Mouse (Mus musculus) neural tube, embryonic 13.5 days (tissue): ENCODE measurements around the gene Rras. TPM values are rescaled to one million over a fixed set of nuclear protein-coding genes. Genes with fewer than 3 reads are reported as not detected.
"Not testable (repeated sequence)": the region's sequence is repeated elsewhere in the genome, so short reads cannot be mapped to it uniquely, and the experiment has no call there.

Source experiments
- ATAC-seq: fragments of 200-750 bp; cut with Nextera tagmentation; 2 replicates; pipeline ENCODE4 v1.8.0; 2017; ENCODE audit warnings: low read depth, mild to moderate bottlenecking, moderate TSS enrichment, moderate library complexity
- H3K27ac ChIP-seq: fragments of 300-500 bp; sonication (generic); replicated peaks from 2 replicates; pipeline ENCODE4 v1.5.1; 2015; ENCODE audit warnings: moderate library complexity, mild to moderate bottlenecking, inconsistent platforms
- H3K27me3 ChIP-seq: fragments of 300-500 bp; sonication (generic); 2 replicates; pipeline ENCODE4 v1.6.1; 2015; ENCODE audit warnings: mild to moderate bottlenecking, inconsistent platforms
- H3K36me3 ChIP-seq: fragments of 300-500 bp; sonication (generic); 2 replicates; pipeline ENCODE4 v1.6.1; 2015; ENCODE audit warnings: mild to moderate bottlenecking, inconsistent platforms
- H3K4me1 ChIP-seq: fragments of 300-500 bp; sonication (generic); replicated peaks from 2 replicates; pipeline ENCODE4 v1.6.1; 2015; ENCODE audit warnings: inconsistent platforms
- H3K4me2 ChIP-seq: fragments of 300-500 bp; sonication (generic); 2 replicates; pipeline ENCODE4 v1.6.1; 2015; ENCODE audit warnings: inconsistent platforms, mild to moderate bottlenecking, moderate library complexity
- H3K4me3 ChIP-seq: fragments of 300-500 bp; sonication (generic); 2 replicates; pipeline ENCODE4 v1.5.1; 2015; ENCODE audit warnings: mild to moderate bottlenecking, inconsistent platforms
- H3K9ac ChIP-seq: fragments of 300-500 bp; sonication (generic); 2 replicates; pipeline ENCODE4 v1.6.1; 2015; ENCODE audit warnings: moderate library complexity, mild to moderate bottlenecking, inconsistent platforms
- H3K9me3 ChIP-seq: fragments of 300-500 bp; sonication (generic); 2 replicates; pipeline ENCODE4 v1.6.1; 2016; ENCODE audit warnings: inconsistent platforms
- WGBS: fragments of 180-500 bp; shearing (Covaris S2); methylation state at CpG from one replicate; pipeline ENCODE4 v1.1.7; 2015; 5-methylcytosine and 5-hydroxymethylcytosine counted together
- polyA plus RNA-seq: library from polyadenylated mRNA; unstranded; fragments of >200 nt; fragmentation: Nextera tagmentation; extraction: Ambion mirVana; gene quantifications from 2 replicates; pipeline ENCODE4 v1.2.1, GENCODE M21; 2015

The Rras gene
- polyA plus RNA-seq, 1 experiment from 2014 or later: 15.0 TPM

- no peak overlapping the region; the same call in 1 of the 2 replicates for H3K4me3 ChIP-seq
- H3K4me2 ChIP-seq: peak overlapping the region; percentile 78
- H3K9ac ChIP-seq: 0 out of 2 replicates have a peak overlapping the region, but pooled peaks have one; percentile 73
- no peaks in the 10 kb centered on the region for H3K9me3 ChIP-seq
- no peaks in the 10 kb centered on the region for H3K27me3 ChIP-seq
- no peak overlapping the region for H3K27ac ChIP-seq
- H3K36me3 ChIP-seq: no peaks in the 10 kb centered on the region
- 43% methylated on average over 8 of the region's 8 CpGs for WGBS
- ATAC-seq: no peak
- peaks cover 38% of the 10 kb centered on the region for H3K4me1 ChIP-seq
These were observed 1.3 kb downstream of the Rras start for GRCm38 (mm10) chr7:45019031-45019571.

- no peaks in the 10 kb centered on the region for H3K9me3 ChIP-seq
- H3K4me3 ChIP-seq: no peak overlapping the region
- H3K4me1 ChIP-seq: peaks cover 28% of the 10 kb centered on the region
- no peak overlapping the region for H3K27ac ChIP-seq
- no peak overlapping the region for H3K4me2 ChIP-seq
- ATAC-seq: no peak
- 82% methylated on average over 9 of the region's 9 CpGs for WGBS
- H3K36me3 ChIP-seq: no peaks in the 10 kb centered on the region
- H3K9ac ChIP-seq: no peak overlapping the region
- H3K27me3 ChIP-seq: no peaks in the 10 kb centered on the region
These were observed 2.5 kb downstream of the Rras start for GRCm38 (mm10) chr7:45020225-45020624.

- not testable (repeated sequence) for H3K9me3 ChIP-seq, H3K27me3 ChIP-seq, H3K27ac ChIP-seq, H3K4me3 ChIP-seq, H3K9ac ChIP-seq, ATAC-seq, H3K4me2 ChIP-seq
- Histone ChIP-seq H3K36me3 (peaks cover 22% of the 10 kb centered on the region), H3K4me1 (peaks cover 20% of the 10 kb centered on the region)
- WGBS: 74% methylated on average over 5 of the region's 5 CpGs
These were observed 6.0 kb downstream of the Rras start for GRCm38 (mm10) chr7:45023711-45024110.

GRCm38 (mm10) chr7:45024281-45025248, 6.8 kb downstream of the Rras start:
- 90% methylated on average over 15 of the region's 15 CpGs for WGBS
- peaks cover 16% of the 10 kb centered on the region for H3K4me1 ChIP-seq
- ATAC-seq: no peak
- no peak overlapping the region for H3K9ac ChIP-seq
- peak overlapping the region; percentile 56; the same call in 1 of the 2 replicates for H3K27ac ChIP-seq
- no peaks in the 10 kb centered on the region for H3K27me3 ChIP-seq
- no peak overlapping the region for H3K4me2 ChIP-seq
- H3K36me3 ChIP-seq: peaks cover 30% of the 10 kb centered on the region
- no peaks in the 10 kb centered on the region for H3K9me3 ChIP-seq
- no peak overlapping the region for H3K4me3 ChIP-seq

GRCm38 (mm10) chr7:45025601-45026220, 8.0 kb downstream of the Rras start:
- H3K27ac ChIP-seq: peak overlapping the region; percentile 56; the same call in 1 of the 2 replicates
- peaks cover 42% of the 10 kb centered on the region for H3K36me3 ChIP-seq
- H3K9me3 ChIP-seq: no peaks in the 10 kb centered on the region
- no peak overlapping the region for H3K4me2 ChIP-seq
- H3K4me1 ChIP-seq: peaks cover 16% of the 10 kb centered on the region
- no peak overlapping the region for H3K9ac ChIP-seq
- no peak overlapping the region for H3K4me3 ChIP-seq
- 86% methylated on average over 8 of the region's 8 CpGs for WGBS
- no peak for ATAC-seq
- H3K27me3 ChIP-seq: no peaks in the 10 kb centered on the region

GRCm38 (mm10) chr7:45026256-45026655, 8.5 kb downstream of the Rras start:
- peak overlapping the region; percentile 56 for H3K27ac ChIP-seq
- WGBS: 33% methylated on average over 2 of the region's 2 CpGs
- H3K36me3 ChIP-seq: peaks cover 47% of the 10 kb centered on the region
- H3K4me2 ChIP-seq: no peak overlapping the region
- no peaks in the 10 kb centered on the region for H3K9me3 ChIP-seq
- ATAC-seq: 0 out of 2 replicates have a peak, but pooled peaks have one; percentile 41
- H3K27me3 ChIP-seq: no peaks in the 10 kb centered on the region
- no peak overlapping the region for H3K4me3 ChIP-seq
- peaks cover 16% of the 10 kb centered on the region for H3K4me1 ChIP-seq
- no peak overlapping the region for H3K9ac ChIP-seq

GRCm38 (mm10) chr7:45027761-45028160, 10.0 kb downstream of the Rras start:
- Histone ChIP-seq H3K27me3 (no peaks in the 10 kb centered on the region), H3K9ac (no peak overlapping the region), H3K9me3 (no peaks in the 10 kb centered on the region), H3K4me3 (no peak overlapping the region), H3K4me2 (no peak overlapping the region), H3K27ac (no peak overlapping the region), H3K4me1 (peaks cover 16% of the 10 kb centered on the region), H3K36me3 (peaks cover 62% of the 10 kb centered on the region)
- ATAC-seq: no peak
- 98% methylated on average over 9 of the region's 9 CpGs for WGBS

GRCm38 (mm10) chr7:45028351-45028750, 10.6 kb downstream of the Rras start:
- WGBS: 95% methylated on average over 11 of the region's 11 CpGs
- peaks cover 16% of the 10 kb centered on the region for H3K4me1 ChIP-seq

GRCm38 (mm10) chr7:45029995-45030394, 12.2 kb downstream of the Rras start:
- Histone ChIP-seq H3K4me3 (no peak overlapping the region), H3K36me3 (peaks cover 85% of the 10 kb centered on the region), H3K27me3 (no peaks in the 10 kb centered on the region), H3K4me2 (no peak overlapping the region), H3K9me3 (no peaks in the 10 kb centered on the region), H3K27ac (no peak overlapping the region), H3K4me1 (peaks cover 16% of the 10 kb centered on the region), H3K9ac (no peak overlapping the region)
- no peak for ATAC-seq
- WGBS: 89% methylated on average over 6 of the region's 6 CpGs

More at GRCm38 (mm10) chr7:45028351-45028750, 10.6 kb downstream of the Rras start:
- H3K27ac ChIP-seq: no peak overlapping the region
- no peaks in the 10 kb centered on the region for H3K9me3 ChIP-seq
- no peak overlapping the region for H3K9ac ChIP-seq
- no peaks in the 10 kb centered on the region for H3K27me3 ChIP-seq
- no peak for ATAC-seq
- no peak overlapping the region for H3K4me3 ChIP-seq
- no peak overlapping the region for H3K4me2 ChIP-seq
- peaks cover 68% of the 10 kb centered on the region for H3K36me3 ChIP-seq

GRCm38 (mm10) chr7:45030857-45031256, 13.1 kb downstream of the Rras start:
- H3K4me3 ChIP-seq: no peak overlapping the region
- H3K9ac ChIP-seq: no peak overlapping the region
- ATAC-seq: no peak
- H3K27ac ChIP-seq: no peak overlapping the region
- H3K9me3 ChIP-seq: no peaks in the 10 kb centered on the region
- H3K36me3 ChIP-seq: peaks cover 93% of the 10 kb centered on the region
- 96% methylated on average over 8 of the region's 8 CpGs for WGBS
- H3K4me2 ChIP-seq: no peak overlapping the region
- H3K4me1 ChIP-seq: peaks cover 11% of the 10 kb centered on the region
- H3K27me3 ChIP-seq: no peaks in the 10 kb centered on the region

- Histone ChIP-seq H3K4me1 (no peaks in the 10 kb centered on the region), H3K27me3 (no peaks in the 10 kb centered on the region), H3K4me2 (no peak overlapping the region), H3K9me3 (no peaks in the 10 kb centered on the region), H3K4me3 (no peak overlapping the region), H3K27ac (no peak overlapping the region), H3K36me3 (peaks cover 100% of the 10 kb centered on the region), H3K9ac (no peak overlapping the region)
- no peak for ATAC-seq
- WGBS: 95% methylated on average over 19 of the region's 19 CpGs
These were observed 16.1 kb downstream of the Rras start for GRCm38 (mm10) chr7:45033722-45034359.
